Mouse (Mus musculus) heart, adult 2 months (tissue): Measurements from ENCODE around the gene Gm49510. TPM values are rescaled to one million over a fixed set of nuclear protein-coding genes. Genes with fewer than 3 reads are reported as not detected.

Experiments used
- DNase-seq, 2 experiments: peaks; one replicate each; pipeline ENCODE4 v3.0.0; 2021
- H3K27ac ChIP-seq: fragments of 200-600 bp; 2 replicates; pipeline ENCODE4 v1.8.1; 2022
- H3K27me3 ChIP-seq: fragments of 200-500 bp; 2 replicates; pipeline ENCODE4 v1.6.1; 2012; ENCODE audit warnings: mild to moderate bottlenecking, low read length, inconsistent platforms, mixed read lengths; ENCODE audit not compliant: control insufficient read depth, insufficient read depth
- H3K36me3 ChIP-seq: fragments of 200-500 bp; 2 replicates; pipeline ENCODE4 v1.6.1; 2012; ENCODE audit warnings: low read length, inconsistent platforms; ENCODE audit not compliant: control insufficient read depth, insufficient read depth
- H3K4me1 ChIP-seq: fragments of 200-500 bp; 2 replicates; pipeline ENCODE4 v1.6.1; 2011; ENCODE audit warnings: low read length; ENCODE audit not compliant: control insufficient read depth, insufficient read depth
- H3K4me3 ChIP-seq: fragments of 200-600 bp; 2 replicates; pipeline ENCODE4 v1.8.1; 2022
- H3K79me2 ChIP-seq: fragments of 200-500 bp; replicated peaks from 2 replicates; pipeline ENCODE4 v1.6.1; 2012; ENCODE audit warnings: mild to moderate bottlenecking, inconsistent platforms, low read length, moderate library complexity, mixed read lengths; ENCODE audit not compliant: control insufficient read depth, insufficient read depth
- H3K9ac ChIP-seq: fragments of 200-500 bp; 2 replicates; pipeline ENCODE4 v1.6.1; 2012; ENCODE audit warnings: low read depth, mild to moderate bottlenecking, control low read depth, inconsistent platforms, low read length, mixed read lengths
- CTCF ChIP-seq: fragments of 200-600 bp; IDR thresholded peaks from 2 replicates; pipeline ENCODE4 v1.8.1; 2022; ENCODE audit warnings: antibody characterized with exemption, mild to moderate bottlenecking, moderate library complexity
- EP300 ChIP-seq: fragments of 200-500 bp; IDR thresholded peaks from 2 replicates; pipeline ENCODE4 v1.6.1; 2011; ENCODE audit warnings: low read depth, low read length, control low read depth; ENCODE audit not compliant: insufficient read depth
- POLR2A ChIP-seq: fragments of 200-500 bp; IDR thresholded peaks from 2 replicates; pipeline ENCODE4 v1.6.1; 2011; ENCODE audit warnings: mild to moderate bottlenecking, low read depth, low read length, control low read depth; ENCODE audit not compliant: insufficient read depth
- WGBS: fragments of 180-500 bp; shearing (Covaris S2); methylation state at CpG from one replicate; pipeline ENCODE4 v1.1.7; 2018; 5-methylcytosine and 5-hydroxymethylcytosine counted together
- intact Hi-C: fragments of 180-260 bp; cut with DNase I; formaldehyde crosslinking; loops from one replicate; pipeline ENCODE4 v1.15.1; 2025
- polyA plus RNA-seq: library from polyadenylated mRNA; depleted of rRNA; stranded (reverse); fragments of >200 nt; gene quantifications from 2 replicates; pipeline ENCODE4 v1.2.3, GENCODE M21; 2012
- total RNA-seq, 2 experiments: library from RNA; stranded (reverse); gene quantifications; 2 replicates each; pipeline ENCODE4 v1.2.3; 2021

Gene Gm49510
- total and polyA plus RNA-seq, 3 experiments = 0.04 TPM; not detected in 2

DNA sequence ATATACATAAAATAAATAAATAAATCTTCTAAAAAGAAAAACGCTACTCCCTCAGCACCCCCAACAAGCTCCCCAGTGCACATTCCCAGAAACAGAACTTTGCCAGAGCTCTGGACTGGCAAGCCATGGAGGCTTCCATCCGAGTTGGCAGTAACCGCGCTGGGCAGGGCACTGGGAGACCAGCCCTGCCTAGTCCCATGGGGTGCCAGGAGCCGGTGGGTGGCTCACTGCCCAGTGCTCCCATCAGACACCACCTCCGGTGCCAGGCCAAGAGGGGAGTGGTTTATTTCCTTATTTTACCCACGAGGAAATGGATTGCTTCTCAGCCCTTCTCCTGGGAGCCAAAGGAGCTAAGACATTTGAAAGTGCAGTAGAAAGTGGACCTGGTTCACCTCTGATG, 42.5 kb upstream of the Gm49510 start:
- no peaks in the 10 kb centered on the region for H3K79me2 ChIP-seq
- H3K4me1 ChIP-seq = peaks cover 2% of the 10 kb centered on the region
- H3K36me3 ChIP-seq = no peaks in the 10 kb centered on the region
- H3K27me3 ChIP-seq = no peaks in the 10 kb centered on the region
- intact Hi-C loops = no loop called here
- no peak overlapping the region for H3K27ac ChIP-seq
- no peak for TF ChIP-seq POLR2A
- DNase-seq = peak in 1 of 2 experiments; percentile 78
- no peak overlapping the region for H3K4me3 ChIP-seq
- H3K9ac ChIP-seq = no peak overlapping the region
- 22% methylated on average over 7 of the region's 7 CpGs for WGBS

GRCm38 (mm10) chr15:78859311-78859710, 40.2 kb upstream of the Gm49510 start:
- Histone ChIP-seq H3K36me3 (no peaks in the 10 kb centered on the region), H3K4me1 (no peaks in the 10 kb centered on the region; the same call in 1 of the 2 replicates), H3K27me3 (no peaks in the 10 kb centered on the region), H3K27ac (no peak overlapping the region), H3K9ac (no peak overlapping the region), H3K79me2 (no peaks in the 10 kb centered on the region), H3K4me3 (no peak overlapping the region)
- no peak for TF ChIP-seq EP300
- no peak for TF ChIP-seq CTCF
- no peak for TF ChIP-seq POLR2A
- no peak for DNase-seq
- WGBS = 70% methylated on average over 4 of the region's 4 CpGs
- intact Hi-C loops = no loop called here

DNA sequence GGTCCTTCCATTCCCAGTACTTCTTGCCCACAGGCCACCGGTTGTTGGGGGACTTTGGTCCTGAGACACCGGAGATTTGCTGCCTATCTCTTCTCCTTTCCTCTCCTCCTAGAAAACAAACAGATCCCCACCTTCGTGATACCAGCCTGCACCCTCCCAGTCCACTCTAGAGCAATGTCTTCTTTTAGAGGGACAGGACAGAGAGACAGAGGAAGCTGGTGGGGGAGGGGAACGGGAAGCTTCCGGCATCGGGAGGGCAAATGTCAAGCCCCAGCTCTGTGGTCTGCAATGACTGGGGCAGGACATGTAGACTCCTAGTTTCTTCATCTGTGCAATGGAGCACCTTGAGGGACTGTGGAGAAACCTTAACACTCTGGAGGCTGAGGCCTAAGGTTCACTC, 39.8 kb upstream of the Gm49510 start:
- 35% methylated on average over 6 of the region's 6 CpGs for WGBS
- DNase-seq = no peak

GRCm38 (mm10) chr15:78862280-78862679, 37.2 kb upstream of the Gm49510 start:
- intact Hi-C loops = no loop called here
- Histone ChIP-seq H3K27me3 (no peaks in the 10 kb centered on the region), H3K79me2 (no peaks in the 10 kb centered on the region), H3K27ac (no peak overlapping the region), H3K4me3 (no peak overlapping the region), H3K36me3 (no peaks in the 10 kb centered on the region), H3K4me1 (no peaks in the 10 kb centered on the region; the same call in 1 of the 2 replicates), H3K9ac (no peak overlapping the region)
- DNase-seq = no peak
- 62% methylated on average over 5 of the region's 5 CpGs for WGBS
- TF ChIP-seq CTCF (no peak), POLR2A (no peak), EP300 (no peak)

More for the DNA sequence above, 39.8 kb upstream of the Gm49510 start:
- H3K4me1 ChIP-seq = no peaks in the 10 kb centered on the region; the same call in 1 of the 2 replicates
- no peak for TF ChIP-seq POLR2A
- no peak for TF ChIP-seq EP300
- TF ChIP-seq CTCF = no peak
- no peak overlapping the region for H3K9ac ChIP-seq
- no peak overlapping the region for H3K27ac ChIP-seq
- H3K36me3 ChIP-seq = no peaks in the 10 kb centered on the region
- H3K79me2 ChIP-seq = no peaks in the 10 kb centered on the region
- no peak overlapping the region for H3K4me3 ChIP-seq
- H3K27me3 ChIP-seq = no peaks in the 10 kb centered on the region
- intact Hi-C loops = no loop called here

- DNase-seq = no peak
- intact Hi-C loops = no loop called here
- Histone ChIP-seq H3K36me3 (no peaks in the 10 kb centered on the region), H3K4me3 (no peak overlapping the region), H3K79me2 (no peaks in the 10 kb centered on the region), H3K9ac (no peak overlapping the region), H3K4me1 (peaks cover 2% of the 10 kb centered on the region; the same call in 1 of the 2 replicates), H3K27ac (no peak overlapping the region), H3K27me3 (no peaks in the 10 kb centered on the region)
- WGBS = 73% methylated on average over 2 of the region's 2 CpGs
- TF ChIP-seq CTCF = no peak
- no peak for TF ChIP-seq EP300
- TF ChIP-seq POLR2A = no peak
These were observed 36.3 kb upstream of the Gm49510 start for GRCm38 (mm10) chr15:78863154-78863553.

DNA sequence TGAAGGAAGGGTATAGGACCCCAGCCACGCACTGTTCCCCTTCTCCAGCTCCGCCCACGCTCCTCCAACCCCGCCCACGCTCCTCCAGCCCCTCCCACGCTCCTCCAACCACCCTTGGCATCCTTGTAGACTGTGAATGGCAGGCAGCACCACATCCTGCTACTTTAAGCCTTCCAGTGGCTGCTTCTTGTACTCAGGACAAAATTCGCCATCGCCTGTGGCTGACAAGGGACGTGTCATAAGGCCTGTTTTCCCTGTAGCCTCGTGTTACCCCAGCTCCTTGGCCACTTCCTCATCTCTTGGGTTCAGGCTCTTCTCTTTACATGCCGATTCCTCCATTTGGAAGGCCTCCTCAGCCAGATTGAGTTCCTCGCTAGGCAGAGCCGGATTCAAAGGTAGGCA, 35.6 kb upstream of the Gm49510 start:
- 64% methylated on average over 13 of the region's 13 CpGs for WGBS
- Histone ChIP-seq H3K9ac (no peak overlapping the region), H3K36me3 (no peaks in the 10 kb centered on the region), H3K4me3 (no peak overlapping the region), H3K27me3 (no peaks in the 10 kb centered on the region), H3K27ac (no peak overlapping the region), H3K79me2 (no peaks in the 10 kb centered on the region), H3K4me1 (peaks cover 5% of the 10 kb centered on the region)
- intact Hi-C loops = no loop called here
- no peak for DNase-seq
- TF ChIP-seq POLR2A (no peak), EP300 (no peak), CTCF (no peak)
